Mouse (Mus musculus) heart, embryonic 15.5 days (tissue): ENCODE measurements at regions not wholly inside any gene's neighbourhood (a gene's known extent, or its start where the extent isn't known, plus 50 kb on each side); places are given as distances from the start of the nearest gene placed in this dataset.

Experiments
- ATAC-seq: fragments of 200-750 bp; cut with Nextera tagmentation; replicated peaks from 2 replicates; pipeline ENCODE4 v1.8.0; 2017; ENCODE audit warnings: low read depth, moderate TSS enrichment; ENCODE audit not compliant: insufficient number of reproducible peaks, insufficient read depth, low FRiP score
- H3K27ac ChIP-seq: fragments of 300-500 bp; sonication (generic); 2 replicates; pipeline ENCODE4 v1.5.1; 2015; ENCODE audit warnings: mild to moderate bottlenecking, inconsistent platforms
- H3K27me3 ChIP-seq: fragments of 300-500 bp; sonication (generic); 2 replicates; pipeline ENCODE4 v1.6.1; 2015; ENCODE audit warnings: inconsistent platforms
- H3K36me3 ChIP-seq: fragments of 300-500 bp; sonication (generic); 2 replicates; pipeline ENCODE4 v1.6.1; 2015; ENCODE audit warnings: mild to moderate bottlenecking, inconsistent platforms
- H3K4me1 ChIP-seq: fragments of 300-500 bp; sonication (generic); replicated peaks from 2 replicates; pipeline ENCODE4 v1.6.1; 2015; ENCODE audit warnings: inconsistent platforms
- H3K4me2 ChIP-seq: fragments of 300-500 bp; sonication (generic); 2 replicates; pipeline ENCODE4 v1.6.1; 2015; ENCODE audit warnings: inconsistent platforms, mild to moderate bottlenecking, moderate library complexity
- H3K4me3 ChIP-seq: fragments of 300-500 bp; sonication (generic); 2 replicates; pipeline ENCODE4 v1.5.1; 2015; ENCODE audit warnings: mild to moderate bottlenecking, inconsistent platforms
- H3K9ac ChIP-seq: fragments of 300-500 bp; sonication (generic); 2 replicates; pipeline ENCODE4 v1.6.1; 2015; ENCODE audit warnings: mild to moderate bottlenecking, inconsistent platforms
- H3K9me3 ChIP-seq: fragments of 300-500 bp; sonication (generic); replicated peaks from 2 replicates; pipeline ENCODE4 v1.6.1; 2016; ENCODE audit warnings: inconsistent platforms
- WGBS: fragments of 180-500 bp; shearing (Covaris S2); methylation state at CpG from one replicate; pipeline ENCODE4 v1.1.7; 2015; ENCODE audit warnings: mixed read lengths; 5-methylcytosine and 5-hydroxymethylcytosine counted together

DNA sequence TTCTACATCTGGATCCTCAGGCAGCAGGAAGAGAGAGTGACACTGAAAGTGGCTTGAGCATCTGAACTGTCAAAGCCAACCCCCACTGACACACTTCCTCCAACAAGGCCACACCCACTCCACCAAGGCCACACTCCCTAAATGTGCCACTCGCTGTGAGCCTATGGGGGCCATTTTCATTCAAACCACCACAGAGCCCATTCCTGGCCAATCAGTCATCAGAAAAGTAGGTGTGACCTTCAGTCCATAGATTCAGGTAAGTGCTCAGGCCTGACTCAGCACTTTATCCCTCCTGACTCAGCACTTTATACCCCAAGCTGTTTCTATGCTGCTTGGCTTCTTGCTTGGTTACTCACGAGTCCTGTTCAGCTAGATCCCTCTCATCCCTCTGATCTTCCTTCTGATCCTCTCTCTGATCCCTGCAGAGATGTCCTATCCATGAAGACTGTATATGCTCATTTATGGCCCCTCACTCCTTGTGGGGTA is 121.6 kb upstream of the Pmepa1 start:
- Histone ChIP-seq H3K4me3 (no peak overlapping the region), H3K9ac (no peak overlapping the region), H3K27ac (no peak overlapping the region), H3K27me3 (no peaks in the 10 kb centered on the region), H3K9me3 (no peaks in the 10 kb centered on the region; the same call in 1 of the 2 replicates), H3K4me1 (no peaks in the 10 kb centered on the region), H3K4me2 (no peak overlapping the region), H3K36me3 (no peaks in the 10 kb centered on the region)
- 79% methylated on average over 2 of the region's 2 CpGs for WGBS
- ATAC-seq = no peak

GRCm38 (mm10) chr2:173405629-173406028 is 116.8 kb upstream of the 1700021F07Rik start:
- ATAC-seq = no peak
- H3K9ac ChIP-seq = no peak overlapping the region

GRCm38 (mm10) chr2:173406344-173407094 is 115.9 kb upstream of the 1700021F07Rik start:
- ATAC-seq = no peak
- H3K9me3 ChIP-seq = no peaks in the 10 kb centered on the region
- no peaks in the 10 kb centered on the region for H3K27me3 ChIP-seq
- no peak overlapping the region for H3K9ac ChIP-seq
- no peak overlapping the region for H3K4me2 ChIP-seq
- no peak overlapping the region for H3K4me3 ChIP-seq
- H3K36me3 ChIP-seq = no peaks in the 10 kb centered on the region
- no peaks in the 10 kb centered on the region for H3K4me1 ChIP-seq
- no peak overlapping the region for H3K27ac ChIP-seq
- WGBS = 72% methylated on average over 13 of the region's 13 CpGs

More at GRCm38 (mm10) chr2:173405629-173406028, 116.8 kb upstream of the 1700021F07Rik start:
- Histone ChIP-seq H3K27ac (no peak overlapping the region), H3K4me1 (no peaks in the 10 kb centered on the region), H3K27me3 (no peaks in the 10 kb centered on the region), H3K4me3 (no peak overlapping the region), H3K36me3 (no peaks in the 10 kb centered on the region), H3K9me3 (no peaks in the 10 kb centered on the region), H3K4me2 (no peak overlapping the region)
- 76% methylated on average over 12 of the region's 12 CpGs for WGBS

- H3K9ac ChIP-seq = no peak overlapping the region
- H3K36me3 ChIP-seq = no peaks in the 10 kb centered on the region
- WGBS = 71% methylated on average over 3 of the region's 3 CpGs
- no peak overlapping the region for H3K4me3 ChIP-seq
- no peak overlapping the region for H3K4me2 ChIP-seq
- no peak overlapping the region for H3K27ac ChIP-seq
- H3K27me3 ChIP-seq = no peaks in the 10 kb centered on the region
- no peaks in the 10 kb centered on the region for H3K4me1 ChIP-seq
- H3K9me3 ChIP-seq = no peaks in the 10 kb centered on the region
- ATAC-seq = no peak
These were observed 115.3 kb upstream of the 1700021F07Rik start for GRCm38 (mm10) chr2:173407133-173407532.

GRCm38 (mm10) chr2:173408681-173409081 is 113.7 kb upstream of the 1700021F07Rik start:
- no peak for ATAC-seq
- H3K4me1 ChIP-seq = 0 out of 2 replicates have a peak, but pooled peaks cover 4% of the 10 kb centered on the region
- H3K9ac ChIP-seq = no peak overlapping the region
- no peaks in the 10 kb centered on the region for H3K9me3 ChIP-seq
- H3K4me2 ChIP-seq = no peak overlapping the region
- H3K36me3 ChIP-seq = no peaks in the 10 kb centered on the region
- H3K27ac ChIP-seq = no peak overlapping the region
- no peaks in the 10 kb centered on the region for H3K27me3 ChIP-seq
- 62% methylated on average over 5 of the region's 5 CpGs for WGBS
- no peak overlapping the region for H3K4me3 ChIP-seq

DNA sequence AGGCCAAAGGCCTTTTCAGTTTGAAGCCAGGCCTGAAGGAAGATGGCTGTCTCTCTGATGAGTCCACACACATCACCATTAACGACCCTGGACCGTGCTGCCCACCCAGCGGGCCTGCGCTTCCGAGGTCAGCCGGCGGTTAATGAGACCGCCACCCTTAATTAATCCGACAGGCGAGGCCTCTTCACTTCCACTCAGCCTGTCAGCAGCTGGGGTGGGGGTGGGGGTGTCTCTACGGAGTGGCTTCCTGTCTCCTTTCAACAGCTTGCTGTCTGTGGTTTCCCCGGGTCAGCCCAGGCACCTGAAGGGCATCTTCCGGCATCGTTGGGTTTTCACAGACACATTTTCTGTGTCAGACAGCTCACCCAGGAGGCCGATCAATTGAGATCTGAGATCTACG is 113.0 kb upstream of the 1700021F07Rik start:
- Histone ChIP-seq H3K9me3 (no peaks in the 10 kb centered on the region), H3K4me2 (no peak overlapping the region), H3K27ac (no peak overlapping the region), H3K9ac (no peak overlapping the region), H3K4me3 (no peak overlapping the region), H3K4me1 (0 out of 2 replicates have a peak, but pooled peaks cover 8% of the 10 kb centered on the region), H3K36me3 (no peaks in the 10 kb centered on the region), H3K27me3 (no peaks in the 10 kb centered on the region)
- no peak for ATAC-seq
- WGBS = 36% methylated on average over 16 of the region's 16 CpGs

GRCm38 (mm10) chr2:173413906-173414656 is 108.3 kb upstream of the 1700021F07Rik start:
- Histone ChIP-seq H3K4me2 (no peak overlapping the region), H3K9me3 (no peaks in the 10 kb centered on the region), H3K27me3 (no peaks in the 10 kb centered on the region), H3K9ac (no peak overlapping the region), H3K27ac (peak overlapping the region; percentile 49), H3K36me3 (no peaks in the 10 kb centered on the region), H3K4me1 (0 out of 2 replicates have a peak, but pooled peaks cover 8% of the 10 kb centered on the region), H3K4me3 (no peak overlapping the region)
- peak; percentile 58; the same call in 1 of the 2 replicates for ATAC-seq
- WGBS = 70% methylated on average over 18 of the region's 18 CpGs

- Histone ChIP-seq H3K9me3 (no peaks in the 10 kb centered on the region), H3K4me2 (no peak overlapping the region), H3K27ac (no peak overlapping the region), H3K36me3 (no peaks in the 10 kb centered on the region), H3K9ac (no peak overlapping the region), H3K27me3 (no peaks in the 10 kb centered on the region), H3K4me1 (0 out of 2 replicates have a peak, but pooled peaks cover 8% of the 10 kb centered on the region), H3K4me3 (no peak overlapping the region)
- ATAC-seq = no peak
- WGBS = 69% methylated on average over 7 of the region's 7 CpGs
These were observed 107.0 kb upstream of the 1700021F07Rik start for GRCm38 (mm10) chr2:173415429-173415828.

- H3K4me2 ChIP-seq = no peak overlapping the region
- H3K9ac ChIP-seq = no peak overlapping the region
- ATAC-seq = no peak
- WGBS = 94% methylated on average over 1 of the region's 1 CpGs
- H3K36me3 ChIP-seq = no peaks in the 10 kb centered on the region
- no peaks in the 10 kb centered on the region for H3K27me3 ChIP-seq
- H3K9me3 ChIP-seq = no peaks in the 10 kb centered on the region
- no peak overlapping the region for H3K4me3 ChIP-seq
- no peak overlapping the region for H3K27ac ChIP-seq
- 0 out of 2 replicates have a peak, but pooled peaks cover 8% of the 10 kb centered on the region for H3K4me1 ChIP-seq
These were observed 105.5 kb upstream of the 1700021F07Rik start for GRCm38 (mm10) chr2:173416921-173417320.

- Histone ChIP-seq H3K36me3 (no peaks in the 10 kb centered on the region), H3K27me3 (no peaks in the 10 kb centered on the region), H3K4me3 (no peak overlapping the region), H3K4me2 (no peak overlapping the region), H3K9ac (no peak overlapping the region), H3K9me3 (no peaks in the 10 kb centered on the region), H3K4me1 (0 out of 2 replicates have a peak, but pooled peaks cover 2% of the 10 kb centered on the region), H3K27ac (no peak overlapping the region)
- WGBS = 83% methylated on average over 7 of the region's 7 CpGs
- ATAC-seq = no peak
These were observed 103.4 kb upstream of the 1700021F07Rik start for GRCm38 (mm10) chr2:173418951-173419350.

DNA sequence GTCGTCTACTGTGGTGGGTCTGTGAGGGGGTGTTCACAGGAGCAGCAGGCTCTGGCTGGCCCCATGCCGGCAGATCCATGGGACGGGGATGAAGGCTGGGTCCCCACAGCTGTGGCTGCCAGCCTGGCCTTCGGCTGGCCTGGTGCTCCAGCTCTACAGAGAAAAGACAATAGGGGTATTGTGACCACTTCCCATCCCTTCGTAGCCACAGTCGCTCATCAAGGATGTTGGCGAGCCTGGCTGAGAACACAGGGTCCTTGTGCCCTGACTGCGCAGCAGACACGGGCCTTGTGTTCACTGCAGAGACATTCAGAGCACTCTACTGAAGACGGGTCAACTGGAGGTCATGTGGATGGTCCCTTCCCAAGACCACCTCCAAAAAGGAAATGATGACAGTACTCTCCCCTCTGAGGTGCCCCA is 102.4 kb upstream of the 1700021F07Rik start:
- ATAC-seq = no peak
- 65% methylated on average over 10 of the region's 10 CpGs for WGBS

More for the DNA sequence above, 102.4 kb upstream of the 1700021F07Rik start:
- Histone ChIP-seq H3K27ac (no peak overlapping the region), H3K4me2 (no peak overlapping the region), H3K27me3 (no peaks in the 10 kb centered on the region), H3K4me3 (no peak overlapping the region), H3K9me3 (no peaks in the 10 kb centered on the region), H3K36me3 (no peaks in the 10 kb centered on the region), H3K4me1 (no peaks in the 10 kb centered on the region), H3K9ac (no peak overlapping the region)
